Mouse (Mus musculus): Measurements from ENCODE around the gene Kcne1.

DNA sequence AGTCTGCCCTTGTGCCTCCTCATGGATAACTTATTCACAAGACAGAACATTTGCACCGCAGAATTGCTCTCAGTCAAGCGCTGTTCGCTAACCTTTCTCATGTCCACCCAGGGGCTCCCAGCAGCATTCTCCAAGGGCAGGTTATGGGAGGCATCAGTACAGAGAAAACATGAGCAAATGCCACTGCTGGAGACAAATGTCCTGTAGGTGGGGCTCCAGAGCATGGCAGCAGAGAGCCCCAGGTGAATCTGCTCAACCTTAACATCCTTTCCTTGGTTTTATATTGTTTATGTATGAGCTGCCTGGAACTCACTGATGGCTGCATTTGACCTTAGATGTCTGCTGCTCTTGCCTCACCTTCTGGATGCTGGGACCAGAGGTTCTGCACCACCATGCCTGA, 34.5 kb upstream of the Kcne1 start:
- TF ChIP-seq POLR2A (IDR thresholded peaks at IDR 0.05; ENCODE audit: low read depth, low read length) (no peak), POLR2AphosphoS2 (IDR thresholded peaks at IDR 0.05; ENCODE audit: low read depth, low read length) (no peak), CTCF (conservative IDR thresholded peaks at IDR 0.05 in 1 of 2, IDR thresholded peaks at IDR 0.05 in 1 of 2; ENCODE audit: low read depth in 2 of 2, low read length in 2 of 2) (peak; percentile 28 to 69; a peak in 3 of 4 replicates), ZNF384 (IDR thresholded peaks at IDR 0.05; ENCODE audit: low read depth, low read length) (no peak), EP300 (IDR thresholded peaks at IDR 0.05; ENCODE audit: low read length) (no peak), ZKSCAN1 (IDR thresholded peaks at IDR 0.05; ENCODE audit: borderline replicate concordance, low read depth, low read length) (no peak), USF1 (IDR thresholded peaks at IDR 0.05; ENCODE audit: low read depth, low read length) (no peak), MEF2A (IDR thresholded peaks at IDR 0.05; ENCODE audit: borderline replicate concordance, low read depth, low read length) (no peak), SIN3A (IDR thresholded peaks at IDR 0.05; ENCODE audit: low read length) (no peak), NELFE (IDR thresholded peaks at IDR 0.05; ENCODE audit: low read depth, low read length) (no peak), E2F4 (IDR thresholded peaks at IDR 0.05; ENCODE audit: insufficient replicate concordance, low read depth, low read length) (no peak), TBP (conservative IDR thresholded peaks at IDR 0.05; ENCODE audit: low read depth, low read length) (no peak), ETS1 (conservative IDR thresholded peaks at IDR 0.05; ENCODE audit: low read depth, low read length) (no peak), JUN (IDR thresholded peaks at IDR 0.05; ENCODE audit: insufficient read depth, low read depth, low read length) (no peak)
